Mouse (Mus musculus): ENCODE data around the gene 4933427D14Rik.

GRCm38 (mm10) chr11:72135383-72136158 is 71.7 kb downstream of the 4933427D14Rik start, which contains the start of gene Pitpnm3:
- no peak for TF ChIP-seq CTCF (IDR thresholded peaks at IDR 0.05; ENCODE audit: low read depth)
- no peak for TF ChIP-seq EP300 (IDR thresholded peaks at IDR 0.05; ENCODE audit: low read depth)

Data from heart, postnatal 0 days (tissue).